Comparison of ENCODE assay signal across 8 mouse cellular contexts in the genomic region with DNA sequence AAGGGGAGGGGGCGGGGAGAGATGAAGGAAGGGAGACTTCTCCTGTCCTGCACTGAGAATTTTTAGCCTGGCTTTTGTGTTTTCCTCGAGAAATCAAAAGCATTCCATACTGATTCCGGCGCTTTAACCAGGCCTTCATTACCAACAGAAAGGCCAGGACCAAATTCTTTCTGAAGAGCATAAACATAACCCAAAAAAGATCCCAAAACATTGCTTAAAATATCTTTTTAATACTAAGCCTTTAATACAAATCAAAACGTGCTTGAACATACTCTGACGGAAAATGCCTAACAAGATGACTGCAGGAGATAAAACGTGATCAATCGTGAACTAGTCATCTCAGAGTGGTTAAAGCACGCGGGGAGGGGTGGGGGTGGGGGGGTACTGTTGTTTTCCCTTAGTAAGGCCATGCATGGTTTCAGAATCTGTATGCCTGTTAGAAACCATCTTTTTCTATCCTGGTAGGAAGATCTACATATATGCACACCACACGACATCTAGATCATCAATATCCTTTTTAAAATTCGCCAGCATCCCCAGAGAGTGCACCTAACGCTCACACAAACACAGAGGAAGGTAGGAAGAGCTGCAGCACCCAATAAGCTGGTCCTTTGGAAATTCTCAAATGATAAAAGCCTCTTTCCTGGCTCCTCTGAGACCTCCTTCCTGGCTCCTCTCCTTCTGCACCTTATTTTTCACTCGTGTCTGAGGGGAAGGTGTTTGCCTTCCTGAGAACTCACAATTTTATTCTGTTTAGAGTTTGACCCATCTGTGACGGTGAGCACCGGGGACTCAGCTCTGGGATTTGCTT. TPM values are rescaled to one million over a fixed set of nuclear protein-coding genes. Genes with fewer than 3 reads are reported as not detected.
DNase-seq lines count a peak whose midpoint lies in the region; ATAC-seq and TF ChIP-seq lines count a peak whose summit lies in the region.

No protein-coding gene starts in this region.

- H3K27ac ChIP-seq in heart, embryonic 15.5 days: peak overlapping the region; percentile 94
- H3K27ac ChIP-seq in bone marrow macrophage, adult 2 months (ENCODE audit: insufficient read depth, low read depth, low read length): no peak overlapping the region
- H3K27ac ChIP-seq in forebrain, embryonic 12.5 days: peak overlapping the region; percentile 99
- H3K27ac ChIP-seq in liver, embryonic 13.5 days: no peak overlapping the region

- TF ChIP-seq CTCF in bone marrow macrophage, adult 2 months (IDR thresholded peaks at IDR 0.05; ENCODE audit: low read depth, low read length): no peak

- peak overlapping the region; percentile 88 for H3K4me2 ChIP-seq in heart, embryonic 15.5 days
- H3K4me2 ChIP-seq in forebrain, embryonic 12.5 days: peak overlapping the region; percentile 63
- peak overlapping the region; percentile 63 for H3K4me2 ChIP-seq in liver, embryonic 13.5 days

- peaks cover 22% of the 10 kb centered on the region for H3K4me1 ChIP-seq in heart, embryonic 15.5 days (replicated peaks)
- peaks cover 8% of the 10 kb centered on the region for H3K4me1 ChIP-seq in bone marrow macrophage, adult 2 months (ENCODE audit: control insufficient read depth, insufficient read depth, low read length)
- H3K4me1 ChIP-seq in forebrain, embryonic 12.5 days: peaks cover 34% of the 10 kb centered on the region
- H3K4me1 ChIP-seq in liver, embryonic 13.5 days (replicated peaks): no peaks in the 10 kb centered on the region

- peak overlapping the region; percentile 88 for H3K4me3 ChIP-seq in heart, embryonic 15.5 days
- peak overlapping the region; percentile 65 for H3K4me3 ChIP-seq in bone marrow macrophage, adult 2 months (ENCODE audit: insufficient read depth, low read length)
- H3K4me3 ChIP-seq in forebrain, embryonic 12.5 days (replicated peaks): peak overlapping the region; percentile 81
- peak overlapping the region; percentile 43 for H3K4me3 ChIP-seq in liver, embryonic 13.5 days (replicated peaks)

- no peak for DNase-seq in heart, adult 9 months (ENCODE audit: low spot score in 2 of 2)
- DNase-seq in liver, embryonic 13.5 days: no peak
- no peak for DNase-seq in spleen, postnatal 14 days (ENCODE audit: low spot score in 2 of 2)
- DNase-seq in lung, postnatal 14 days: no peak
- DNase-seq in left cerebral cortex, adult 11 months (ENCODE audit: low spot score): no peak

- no peaks in the 10 kb centered on the region for H3K36me3 ChIP-seq in heart, embryonic 15.5 days
- no peaks in the 10 kb centered on the region for H3K36me3 ChIP-seq in forebrain, embryonic 12.5 days (replicated peaks)
- no peaks in the 10 kb centered on the region for H3K36me3 ChIP-seq in liver, embryonic 13.5 days

- H3K9ac ChIP-seq in heart, embryonic 15.5 days: peak overlapping the region; percentile 88
- peak overlapping the region; percentile 96 for H3K9ac ChIP-seq in forebrain, embryonic 12.5 days
- no peak overlapping the region for H3K9ac ChIP-seq in liver, embryonic 13.5 days

- ATAC-seq in heart, embryonic 15.5 days (replicated peaks; ENCODE audit: insufficient number of reproducible peaks, insufficient read depth, low FRiP score, low read depth): no peak
- ATAC-seq in forebrain, embryonic 12.5 days (ENCODE audit: low FRiP score): no peak
- no peak for ATAC-seq in liver, embryonic 13.5 days (ENCODE audit: low read depth)

- TF ChIP-seq POLR2A in bone marrow macrophage, adult 2 months (IDR thresholded peaks at IDR 0.05; ENCODE audit: borderline replicate concordance, low read depth, low read length): no peak

- 15% methylated on average over 16 of the region's 16 CpGs for WGBS in heart, embryonic 15.5 days
- WGBS in forebrain, embryonic 12.5 days: 6% methylated on average over 16 of the region's 16 CpGs
- 12% methylated on average over 16 of the region's 16 CpGs for WGBS in liver, embryonic 13.5 days (ENCODE audit: insufficient replicate concordance)

- peaks cover 9% of the 10 kb centered on the region; the same call in 1 of the 2 replicates for H3K27me3 ChIP-seq in heart, embryonic 15.5 days
- H3K27me3 ChIP-seq in forebrain, embryonic 12.5 days: no peaks in the 10 kb centered on the region
- peaks cover 33% of the 10 kb centered on the region for H3K27me3 ChIP-seq in liver, embryonic 13.5 days

- H3K9me3 ChIP-seq in heart, embryonic 15.5 days (replicated peaks): no peaks in the 10 kb centered on the region
- H3K9me3 ChIP-seq in forebrain, embryonic 12.5 days: no peaks in the 10 kb centered on the region
- H3K9me3 ChIP-seq in liver, embryonic 13.5 days (replicated peaks): no peaks in the 10 kb centered on the region

RNA-seq across cellular contexts. Expression of a gene that starts 1.1 kb away (rescaled TPM):
- polyA plus RNA-seq in heart, embryonic 15.5 days (2015; fragmentation: Nextera tagmentation; extraction: Ambion mirVana): 258 and 276 TPM in 2 replicates
- 1.4 and 1.8 TPM in 2 replicates for polyA plus RNA-seq in bone marrow macrophage, adult 2 months (2012; ENCODE audit: insufficient read depth, insufficient read length, missing spikeins)
- 367 and 417 TPM in 2 replicates for polyA plus RNA-seq in forebrain, embryonic 12.5 days (2016; fragmentation: Nextera tagmentation; extraction: Ambion mirVana)
- 4.9 and 5.0 TPM in 2 replicates for polyA plus RNA-seq in liver, embryonic 13.5 days (2015; fragmentation: Nextera tagmentation; extraction: Ambion mirVana)

RNA-seq across cellular contexts. Expression of a gene that starts 41.8 kb away (rescaled TPM):
- 31.5 and 40.9 TPM in 2 replicates for polyA plus RNA-seq in heart, embryonic 15.5 days (2015; fragmentation: Nextera tagmentation; extraction: Ambion mirVana)
- 65.3 and 67.0 TPM in 2 replicates for polyA plus RNA-seq in bone marrow macrophage, adult 2 months (2012; ENCODE audit: insufficient read depth, insufficient read length, missing spikeins)
- polyA plus RNA-seq in forebrain, embryonic 12.5 days (2016; fragmentation: Nextera tagmentation; extraction: Ambion mirVana): 181 and 194 TPM in 2 replicates
- polyA plus RNA-seq in liver, embryonic 13.5 days (2015; fragmentation: Nextera tagmentation; extraction: Ambion mirVana): 114 and 138 TPM in 2 replicates

Comparison
In these comparisons a context has a peak if more than half of its experiments do, and no peak if none do; other contexts are left out.
1. H3K27ac ChIP-seq: peak in heart, embryonic 15.5 days (single experiment) and forebrain, embryonic 12.5 days (single experiment); none in bone marrow macrophage, adult 2 months (single experiment) and liver, embryonic 13.5 days (single experiment).
2. RNA of a gene that starts 1.1 kb away (polyA plus RNA-seq): 367 to 417 TPM in forebrain, embryonic 12.5 days and 258 to 276 TPM in heart, embryonic 15.5 days; 4.9 to 5.0 TPM in liver, embryonic 13.5 days and 1.4 to 1.8 TPM in bone marrow macrophage, adult 2 months; every median in the first group is over 10 times any median in the second.
3. Peak in every context shown above with its lines, with median percentiles within 50 percentile points of each other: H3K4me2 ChIP-seq and H3K4me3 ChIP-seq.